Mouse (Mus musculus) brain, embryonic 14.5 days (tissue): ENCODE data around the gene Tcf7l1.

Experiments used
- CTCF ChIP-seq: fragments of 200-500 bp; IDR thresholded peaks from 2 replicates; pipeline ENCODE4 v1.5.1; 2012; ENCODE audit warnings: inconsistent platforms, mild to moderate bottlenecking, moderate library complexity, borderline replicate concordance; ENCODE audit not compliant: insufficient read depth, insufficient read length; ENCODE audit errors: extremely low read depth
- POLR2A ChIP-seq: fragments of 200-500 bp; IDR thresholded peaks from 2 replicates; pipeline ENCODE4 v1.6.1; 2012; ENCODE audit warnings: mild to moderate bottlenecking, inconsistent platforms, borderline replicate concordance; ENCODE audit not compliant: poor library complexity, insufficient read depth, insufficient read length, severe bottlenecking; ENCODE audit errors: extremely low read depth

DNA sequence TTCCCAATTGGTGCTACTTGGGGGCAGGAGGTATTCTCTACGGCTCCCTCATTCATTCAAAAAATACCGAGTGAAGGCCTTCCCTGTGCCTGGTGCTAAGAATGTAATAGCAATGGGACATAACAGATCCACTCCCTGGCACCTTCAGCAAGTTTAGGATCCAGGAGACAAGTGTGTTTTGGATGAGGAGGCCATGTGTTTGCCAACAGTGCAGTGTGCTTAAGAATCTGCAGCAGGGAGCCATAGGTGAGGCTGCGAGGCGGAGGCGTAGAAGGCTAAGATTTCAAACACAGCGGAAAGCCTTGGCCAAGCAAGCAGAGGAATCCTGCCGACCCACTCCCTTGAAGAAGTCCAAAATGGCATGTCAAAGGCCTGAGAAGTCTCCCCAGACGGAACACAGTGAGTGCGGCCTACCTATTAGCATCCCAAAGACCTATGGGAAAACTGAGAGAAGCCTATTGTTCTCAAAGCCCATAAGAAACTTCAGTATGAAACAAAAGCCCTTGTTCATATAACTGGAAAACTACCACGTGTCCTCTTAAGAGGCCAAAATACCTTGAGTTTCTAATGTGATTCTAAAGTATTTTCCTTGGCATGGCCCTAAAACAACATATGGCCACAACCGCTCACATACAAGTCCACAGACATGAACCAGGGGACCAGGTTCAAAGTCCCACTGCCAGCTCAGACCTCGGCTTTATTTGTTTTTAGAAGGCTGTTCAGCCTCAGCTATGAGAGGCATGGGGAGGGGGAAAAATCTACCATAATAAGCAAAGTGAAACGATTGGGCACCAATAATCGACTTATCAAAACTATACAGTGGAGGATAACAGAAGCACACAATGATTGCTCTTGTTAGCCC is 18.9 kb downstream of the Tcf7l1 start:
- TF ChIP-seq CTCF (no peak), POLR2A (no peak)
